Mouse (Mus musculus) olfactory bulb, adult 2 months (tissue): ENCODE data around the gene Tle3.

Experiments used
- CTCF ChIP-seq: fragments of 200-500 bp; IDR thresholded peaks from 2 replicates; pipeline ENCODE4 v1.5.1; 2012; ENCODE audit warnings: low read depth, mild to moderate bottlenecking, low read length, moderate library complexity; ENCODE audit not compliant: insufficient read depth
- POLR2A ChIP-seq: fragments of 200-500 bp; IDR thresholded peaks from 2 replicates; pipeline ENCODE4 v1.6.1; 2012; ENCODE audit warnings: mild to moderate bottlenecking, low read depth, low read length, moderate library complexity; ENCODE audit not compliant: insufficient read depth

DNA sequence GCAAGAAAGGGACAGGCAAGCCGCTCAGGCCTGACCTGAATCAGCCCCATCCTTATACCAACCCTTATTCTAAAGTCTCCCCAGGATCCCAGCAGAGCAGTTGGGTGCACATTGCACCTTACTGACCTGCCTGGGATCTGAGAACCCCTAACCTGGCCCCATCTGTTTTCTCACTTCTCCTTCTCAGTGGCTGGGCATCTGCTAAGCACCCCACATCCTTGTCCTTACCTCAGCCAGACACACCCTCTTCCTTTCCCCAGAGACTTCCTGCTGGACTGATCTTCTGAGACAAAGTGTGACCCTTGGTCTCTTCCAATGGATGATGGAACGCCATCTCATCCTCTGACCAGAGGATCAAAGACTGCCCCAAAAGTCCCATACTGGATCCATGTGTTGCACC, 74.8 kb downstream of the Tle3 start:
- no peak for TF ChIP-seq CTCF
- TF ChIP-seq POLR2A, result no peak
